Mouse (Mus musculus): ENCODE results near the gene Tipin.

DNA sequence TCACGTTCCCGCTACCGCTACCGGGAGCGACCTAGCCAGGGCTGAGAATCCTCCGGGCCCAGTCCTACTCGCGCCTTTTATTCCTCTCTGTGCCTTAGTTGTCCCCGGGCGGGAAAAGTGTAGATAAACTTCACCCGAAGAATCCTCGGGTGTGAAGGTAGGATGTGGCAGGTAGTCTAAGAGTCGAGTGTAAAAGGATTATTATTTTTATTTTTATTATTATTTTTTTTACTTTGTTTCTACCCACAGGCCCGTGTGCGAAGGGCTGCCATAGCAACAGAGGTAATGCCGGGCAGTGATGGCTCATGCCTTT, 59.8 kb downstream of the Tipin start, which contains the start of gene Dis3l:
- TF ChIP-seq CTCF (IDR thresholded peaks at IDR 0.05; ENCODE audit: borderline replicate concordance, insufficient read depth, low read length) (no peak), POLR2A (IDR thresholded peaks at IDR 0.05; ENCODE audit: low read depth, low read length) (no peak)
